Comparison of ENCODE assay signal across 8 mouse cellular contexts in the genomic region with DNA sequence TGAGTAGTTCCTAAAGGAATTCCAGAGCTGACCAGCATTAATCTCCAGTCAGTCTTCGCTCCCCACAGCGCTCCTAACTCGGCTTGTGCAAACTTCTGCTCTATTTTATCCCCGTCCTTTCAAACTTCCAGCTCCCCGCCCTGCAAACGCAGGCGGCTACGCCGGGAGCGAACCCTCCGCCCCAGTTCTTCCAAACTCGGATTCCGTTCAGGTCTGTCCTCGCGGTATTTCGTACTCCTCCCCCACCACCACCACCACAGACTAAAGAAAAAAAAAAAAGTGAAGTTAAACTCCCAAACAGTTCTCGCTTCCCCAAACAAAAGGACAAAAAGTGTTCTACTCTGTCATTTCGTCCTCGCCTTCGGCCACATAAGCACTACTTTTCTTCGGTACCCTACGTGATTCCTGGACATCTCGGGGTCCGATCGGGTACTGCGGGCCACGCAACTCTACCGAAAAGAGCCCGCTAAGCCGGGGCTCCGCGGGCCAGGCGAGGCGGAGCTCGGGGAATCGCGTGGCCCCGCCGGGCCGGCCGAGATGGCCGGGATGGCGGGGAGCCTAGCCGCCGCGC. TPM values are rescaled to one million over a fixed set of nuclear protein-coding genes. Genes with fewer than 3 reads are reported as not detected.
DNase-seq lines count a peak whose midpoint lies in the region; ATAC-seq lines count a peak whose summit lies in the region.

No protein-coding gene starts in this region.

- H3K4me3 ChIP-seq in forebrain, embryonic 15.5 days = peak overlapping the region; percentile 92
- H3K4me3 ChIP-seq in hindbrain, embryonic 11.5 days (ENCODE audit: low read depth, low read length) = peak overlapping the region; percentile 72
- peak overlapping the region; percentile 95 for H3K4me3 ChIP-seq in midbrain, embryonic 16.5 days (ENCODE audit: low read depth, low read length)
- H3K4me3 ChIP-seq in stomach, embryonic 14.5 days (ENCODE audit: low read depth, low read length) = peak overlapping the region; percentile 79

- no peaks in the 10 kb centered on the region for H3K36me3 ChIP-seq in forebrain, embryonic 15.5 days
- no peaks in the 10 kb centered on the region for H3K36me3 ChIP-seq in hindbrain, embryonic 11.5 days (ENCODE audit: control insufficient read depth, insufficient read depth, low read length)
- no peaks in the 10 kb centered on the region for H3K36me3 ChIP-seq in midbrain, embryonic 16.5 days (ENCODE audit: control insufficient read depth, insufficient read depth, low read length)
- H3K36me3 ChIP-seq in stomach, embryonic 14.5 days (ENCODE audit: control insufficient read depth, insufficient read depth, low read length) = no peaks in the 10 kb centered on the region

- peak overlapping the region; percentile 98 for H3K27ac ChIP-seq in forebrain, embryonic 15.5 days (replicated peaks)
- H3K27ac ChIP-seq in hindbrain, embryonic 11.5 days (ENCODE audit: low read depth, low read length) = peak overlapping the region; percentile 100
- peak overlapping the region; percentile 99 for H3K27ac ChIP-seq in midbrain, embryonic 16.5 days (ENCODE audit: low read length)
- peak overlapping the region; percentile 97 for H3K27ac ChIP-seq in stomach, embryonic 14.5 days (ENCODE audit: low read length)

- WGBS in forebrain, embryonic 15.5 days = under 1% methylated on average over 46 of the region's 46 CpGs
- under 1% methylated on average over 33 of the region's 46 CpGs for WGBS in hindbrain, embryonic 11.5 days
- under 1% methylated on average over 43 of the region's 46 CpGs for WGBS in midbrain, embryonic 16.5 days
- WGBS in stomach, embryonic 14.5 days = under 1% methylated on average over 44 of the region's 46 CpGs

- peak overlapping the region; percentile 98 for H3K9ac ChIP-seq in forebrain, embryonic 15.5 days (replicated peaks)
- H3K9ac ChIP-seq in hindbrain, embryonic 11.5 days (ENCODE audit: low read depth, low read length) = peak overlapping the region; percentile 99
- peak overlapping the region; percentile 89 for H3K9ac ChIP-seq in midbrain, embryonic 16.5 days (ENCODE audit: low read depth, low read length)
- H3K9ac ChIP-seq in stomach, embryonic 14.5 days (replicated peaks; ENCODE audit: low read depth, low read length) = peak overlapping the region; percentile 95

- H3K27me3 ChIP-seq in forebrain, embryonic 15.5 days = no peaks in the 10 kb centered on the region
- H3K27me3 ChIP-seq in hindbrain, embryonic 11.5 days (ENCODE audit: control insufficient read depth, insufficient read depth, low read length) = no peaks in the 10 kb centered on the region
- H3K27me3 ChIP-seq in midbrain, embryonic 16.5 days (ENCODE audit: control insufficient read depth, insufficient read depth, low read depth, low read length) = no peaks in the 10 kb centered on the region
- H3K27me3 ChIP-seq in stomach, embryonic 14.5 days (ENCODE audit: control insufficient read depth, insufficient read depth, low read length) = no peaks in the 10 kb centered on the region

- no peaks in the 10 kb centered on the region for H3K9me3 ChIP-seq in forebrain, embryonic 15.5 days
- H3K9me3 ChIP-seq in hindbrain, embryonic 11.5 days (ENCODE audit: control insufficient read depth, low read length) = no peaks in the 10 kb centered on the region
- no peaks in the 10 kb centered on the region for H3K9me3 ChIP-seq in midbrain, embryonic 16.5 days (replicated peaks; ENCODE audit: control insufficient read depth, low read length, poor library complexity, severe bottlenecking)
- H3K9me3 ChIP-seq in stomach, embryonic 14.5 days (ENCODE audit: control insufficient read depth, low read depth, low read length) = no peaks in the 10 kb centered on the region

- DNase-seq in cerebellum, adult 11 months = peak; percentile 32
- DNase-seq in c-Kit-positive CD71-positive TER-119-positive erythroid progenitor cells, embryonic 14.5 days (ENCODE audit: low spot score) = peak; percentile 57
- peak; percentile 72 for DNase-seq in hindbrain, embryonic 11.5 days (ENCODE audit: low spot score)
- peak; percentile 74 for DNase-seq in liver

- H3K4me2 ChIP-seq in forebrain, embryonic 15.5 days (replicated peaks) = peak overlapping the region; percentile 53
- peak overlapping the region; percentile 41 for H3K4me2 ChIP-seq in hindbrain, embryonic 11.5 days (replicated peaks; ENCODE audit: low read depth, low read length)
- H3K4me2 ChIP-seq in midbrain, embryonic 16.5 days (ENCODE audit: low read length) = peak overlapping the region; percentile 64
- peak overlapping the region; percentile 62 for H3K4me2 ChIP-seq in stomach, embryonic 14.5 days (replicated peaks; ENCODE audit: low read depth, low read length)

- peaks cover 36% of the 10 kb centered on the region for H3K4me1 ChIP-seq in forebrain, embryonic 15.5 days
- H3K4me1 ChIP-seq in hindbrain, embryonic 11.5 days (replicated peaks; ENCODE audit: control insufficient read depth, insufficient read depth, low read length) = 0 out of 2 replicates have a peak, but pooled peaks cover 4% of the 10 kb centered on the region
- peaks cover 20% of the 10 kb centered on the region for H3K4me1 ChIP-seq in midbrain, embryonic 16.5 days (ENCODE audit: control insufficient read depth, insufficient read depth, low read length)
- H3K4me1 ChIP-seq in stomach, embryonic 14.5 days (ENCODE audit: control insufficient read depth, insufficient read depth, low read length) = peaks cover 15% of the 10 kb centered on the region; the same call in 1 of the 2 replicates

- no peak for ATAC-seq in cerebellum, adult (ENCODE audit: insufficient number of reproducible peaks, low FRiP score, low TSS enrichment)
- ATAC-seq in forebrain, embryonic 15.5 days (replicated peaks) = no peak
- no peak for ATAC-seq in hindbrain, embryonic 11.5 days (ENCODE audit: low FRiP score)
- no peak for ATAC-seq in midbrain, embryonic 16.5 days
- no peak for ATAC-seq in stomach, embryonic 14.5 days (ENCODE audit: insufficient number of reproducible peaks, insufficient read depth, low FRiP score, low read depth)

RNA-seq across cellular contexts. Expression of gene Qk, which starts 1.6 kb away (rescaled TPM):
- 45.4 and 45.5 TPM in 2 replicates for polyA plus RNA-seq in forebrain, embryonic 15.5 days (2015; fragmentation: Nextera tagmentation; extraction: Ambion mirVana)
- 64.2 and 76.5 TPM in 2 replicates for polyA plus RNA-seq in hindbrain, embryonic 11.5 days (2014; fragmentation: Nextera tagmentation; extraction: Ambion mirVana)
- polyA plus RNA-seq in midbrain, embryonic 16.5 days (2015; fragmentation: Nextera tagmentation; extraction: Ambion mirVana) = 36.7 and 41.2 TPM in 2 replicates
- 37.3 and 38.6 TPM in 2 replicates for polyA plus RNA-seq in stomach, embryonic 14.5 days (2014; fragmentation: Nextera tagmentation; extraction: Ambion mirVana)
